Mouse (Mus musculus) hindbrain, embryonic 11.5 days (tissue): Measurements from ENCODE around the gene 3110082I17Rik. TPM values are rescaled to one million over a fixed set of nuclear protein-coding genes. Genes with fewer than 3 reads are reported as not detected.

Experiments used
- ATAC-seq: fragments of 200-750 bp; cut with Nextera tagmentation; 2 replicates; pipeline ENCODE4 v1.8.0; 2017; ENCODE audit warnings: mild to moderate bottlenecking, moderate TSS enrichment, moderate library complexity; ENCODE audit not compliant: low FRiP score
- DNase-seq: peaks from one replicate; pipeline ENCODE4 v3.0.0-alpha.2; 2015; ENCODE audit warnings: low spot score
- H3K27ac ChIP-seq: fragments of 300-500 bp; sonication (generic); 2 replicates; pipeline ENCODE4 v1.5.1; 2014; ENCODE audit warnings: mild to moderate bottlenecking, low read depth, low read length
- H3K27me3 ChIP-seq: fragments of 300-500 bp; sonication (generic); 2 replicates; pipeline ENCODE4 v1.6.1; 2014; ENCODE audit warnings: mild to moderate bottlenecking, low read length, moderate library complexity, mixed read lengths; ENCODE audit not compliant: control insufficient read depth, insufficient read depth
- H3K36me3 ChIP-seq: fragments of 300-500 bp; sonication (generic); 2 replicates; pipeline ENCODE4 v1.6.1; 2014; ENCODE audit warnings: mild to moderate bottlenecking, low read length, moderate library complexity, mixed read lengths; ENCODE audit not compliant: control insufficient read depth, insufficient read depth
- H3K4me1 ChIP-seq: fragments of 300-500 bp; sonication (generic); replicated peaks from 2 replicates; pipeline ENCODE4 v1.6.1; 2014; ENCODE audit warnings: low read length, mixed read lengths; ENCODE audit not compliant: control insufficient read depth, insufficient read depth
- H3K4me2 ChIP-seq: fragments of 300-500 bp; sonication (generic); replicated peaks from 2 replicates; pipeline ENCODE4 v1.6.1; 2014; ENCODE audit warnings: mild to moderate bottlenecking, low read depth, low read length
- H3K4me3 ChIP-seq: fragments of 300-500 bp; sonication (generic); 2 replicates; pipeline ENCODE4 v1.5.1; 2014; ENCODE audit warnings: low read depth, low read length
- H3K9ac ChIP-seq: fragments of 300-500 bp; sonication (generic); 2 replicates; pipeline ENCODE4 v1.6.1; 2014; ENCODE audit warnings: low read depth, low read length
- H3K9me3 ChIP-seq: fragments of 300-500 bp; sonication (generic); 2 replicates; pipeline ENCODE4 v1.6.1; 2016; ENCODE audit warnings: low read length; ENCODE audit not compliant: control insufficient read depth
- WGBS: fragments of 180-500 bp; shearing (Covaris S2); extraction: QIAGEN DNeasy Blood & Tissue Kit; methylation state at CpG from one replicate; pipeline ENCODE4 v1.1.7; 2014; 5-methylcytosine and 5-hydroxymethylcytosine counted together
- polyA plus RNA-seq: library from polyadenylated mRNA; unstranded; fragments of >200 nt; fragmentation: Nextera tagmentation; extraction: Ambion mirVana; gene quantifications from 2 replicates; pipeline ENCODE4 v1.2.1, GENCODE M21; 2014

The 3110082I17Rik gene
- polyA plus RNA-seq, 1 experiment from 2014 or later, result 29.2 TPM

DNA sequence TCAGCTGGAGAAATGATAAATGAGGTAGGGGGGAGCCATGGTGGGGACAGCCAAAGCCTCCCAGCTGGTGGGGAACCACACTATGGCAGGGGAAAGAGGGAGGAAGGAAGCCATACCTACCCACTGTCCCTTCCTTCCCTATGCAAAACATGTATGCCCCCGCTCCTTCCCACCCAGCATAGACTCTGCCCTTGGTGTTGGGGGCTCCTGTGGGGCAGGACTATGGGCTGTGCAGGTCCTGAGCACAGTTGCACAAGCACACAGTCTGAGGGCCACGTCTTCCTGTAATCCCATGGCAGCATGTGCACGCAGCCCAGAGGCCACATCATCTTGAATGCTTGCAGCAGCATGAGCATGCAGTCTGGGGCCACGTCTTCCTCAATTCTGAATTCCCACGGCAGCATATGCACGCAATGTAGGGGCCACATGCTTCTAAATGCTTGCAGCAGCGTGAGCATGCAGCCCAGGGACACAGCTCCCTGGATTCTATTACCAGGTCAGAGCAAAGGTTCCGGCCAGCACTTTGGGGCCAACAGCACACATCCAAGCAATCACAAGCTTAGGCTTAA, 56.6 kb downstream of the 3110082I17Rik start:
- WGBS, result 92% methylated on average over 8 of the region's 8 CpGs
- no peak overlapping the region for H3K27ac ChIP-seq

DNA sequence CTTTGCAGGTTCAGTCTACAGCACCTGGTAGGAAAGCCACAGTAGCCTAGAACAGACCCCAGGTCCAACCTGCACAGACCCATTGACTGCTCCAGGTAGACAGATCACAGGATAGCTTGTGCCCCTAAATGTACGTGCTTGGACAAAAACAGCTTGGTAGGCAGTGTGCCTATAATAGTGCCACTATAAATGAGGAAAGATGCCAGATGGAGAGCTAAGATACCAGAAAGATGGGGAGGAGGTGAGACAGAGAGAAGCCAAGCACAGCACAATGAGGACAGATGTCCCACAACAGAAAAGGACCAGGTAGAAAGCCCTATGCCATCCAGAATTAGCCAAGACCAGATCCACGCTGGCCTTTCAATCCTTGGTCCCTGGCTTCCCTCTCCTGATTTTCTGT, 58.2 kb downstream of the 3110082I17Rik start:
- no peak overlapping the region for H3K9ac ChIP-seq
- H3K4me3 ChIP-seq, result no peak overlapping the region
- H3K4me1 ChIP-seq, result no peaks in the 10 kb centered on the region
- no peak overlapping the region for H3K27ac ChIP-seq
- DNase-seq (no peak), ATAC-seq (no peak)
- no peaks in the 10 kb centered on the region for H3K27me3 ChIP-seq
- H3K9me3 ChIP-seq, result no peaks in the 10 kb centered on the region
- WGBS, result 93% methylated on average over 2 of the region's 2 CpGs
- no peaks in the 10 kb centered on the region for H3K36me3 ChIP-seq
- H3K4me2 ChIP-seq, result no peak overlapping the region

More for the DNA sequence above, 56.6 kb downstream of the 3110082I17Rik start:
- Histone ChIP-seq H3K9me3 (no peaks in the 10 kb centered on the region), H3K4me2 (no peak overlapping the region), H3K27me3 (no peaks in the 10 kb centered on the region), H3K4me1 (no peaks in the 10 kb centered on the region), H3K36me3 (no peaks in the 10 kb centered on the region), H3K9ac (no peak overlapping the region), H3K4me3 (no peak overlapping the region)
- DNase-seq (no peak), ATAC-seq (no peak)

DNA sequence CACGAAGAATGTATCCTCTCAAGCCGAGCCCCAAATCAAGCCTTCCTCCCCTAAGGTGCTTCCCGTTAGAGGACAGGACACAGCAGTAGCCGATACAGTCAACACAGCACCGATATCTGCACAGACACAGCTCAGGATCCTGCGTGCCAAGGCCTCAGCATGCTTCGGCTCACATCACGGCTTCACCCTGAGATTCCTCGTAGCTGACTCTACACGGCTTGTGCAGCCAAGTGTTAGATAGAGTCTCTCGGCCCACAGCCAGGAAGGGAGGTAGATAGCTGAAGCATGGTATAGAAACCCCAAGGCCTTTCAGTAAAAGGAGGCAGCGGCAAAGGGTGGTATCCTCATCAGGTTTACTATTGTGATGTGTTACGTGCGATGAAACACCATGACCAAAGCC, 60.3 kb downstream of the 3110082I17Rik start:
- ATAC-seq, result no peak

DNA sequence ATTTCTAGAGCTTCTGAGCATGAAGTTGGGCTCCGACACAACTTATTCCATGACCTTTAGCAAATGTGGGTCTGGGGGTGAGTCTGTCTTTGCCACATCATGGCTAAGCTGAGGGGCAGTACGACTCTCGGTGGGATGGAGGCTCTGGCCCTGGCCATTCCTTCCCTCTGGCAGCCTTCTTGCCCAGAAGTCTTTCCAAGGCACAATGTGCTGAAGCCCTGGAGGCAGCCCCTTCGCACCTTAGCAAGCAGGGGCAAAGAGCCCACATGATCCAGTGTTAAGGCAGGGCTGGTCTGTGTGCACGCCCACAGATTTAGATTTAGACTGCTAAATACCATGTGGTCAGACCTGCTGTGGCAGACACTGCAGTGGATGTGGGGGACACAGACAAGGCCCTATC, 61.5 kb downstream of the 3110082I17Rik start:
- Histone ChIP-seq H3K36me3 (no peaks in the 10 kb centered on the region), H3K27me3 (no peaks in the 10 kb centered on the region), H3K9ac (no peak overlapping the region), H3K27ac (no peak overlapping the region), H3K9me3 (no peaks in the 10 kb centered on the region), H3K4me3 (no peak overlapping the region), H3K4me1 (no peaks in the 10 kb centered on the region), H3K4me2 (no peak overlapping the region)
- no peak for ATAC-seq
- DNase-seq, result no peak
- 79% methylated on average over 5 of the region's 5 CpGs for WGBS

More for the DNA sequence above, 60.3 kb downstream of the 3110082I17Rik start:
- H3K9ac ChIP-seq, result no peak overlapping the region
- no peaks in the 10 kb centered on the region for H3K36me3 ChIP-seq
- no peak overlapping the region for H3K27ac ChIP-seq
- no peaks in the 10 kb centered on the region for H3K9me3 ChIP-seq
- H3K4me1 ChIP-seq, result no peaks in the 10 kb centered on the region
- H3K4me3 ChIP-seq, result no peak overlapping the region
- H3K27me3 ChIP-seq, result no peaks in the 10 kb centered on the region
- DNase-seq, result no peak
- H3K4me2 ChIP-seq, result no peak overlapping the region
- WGBS, result 95% methylated on average over 14 of the region's 14 CpGs

DNA sequence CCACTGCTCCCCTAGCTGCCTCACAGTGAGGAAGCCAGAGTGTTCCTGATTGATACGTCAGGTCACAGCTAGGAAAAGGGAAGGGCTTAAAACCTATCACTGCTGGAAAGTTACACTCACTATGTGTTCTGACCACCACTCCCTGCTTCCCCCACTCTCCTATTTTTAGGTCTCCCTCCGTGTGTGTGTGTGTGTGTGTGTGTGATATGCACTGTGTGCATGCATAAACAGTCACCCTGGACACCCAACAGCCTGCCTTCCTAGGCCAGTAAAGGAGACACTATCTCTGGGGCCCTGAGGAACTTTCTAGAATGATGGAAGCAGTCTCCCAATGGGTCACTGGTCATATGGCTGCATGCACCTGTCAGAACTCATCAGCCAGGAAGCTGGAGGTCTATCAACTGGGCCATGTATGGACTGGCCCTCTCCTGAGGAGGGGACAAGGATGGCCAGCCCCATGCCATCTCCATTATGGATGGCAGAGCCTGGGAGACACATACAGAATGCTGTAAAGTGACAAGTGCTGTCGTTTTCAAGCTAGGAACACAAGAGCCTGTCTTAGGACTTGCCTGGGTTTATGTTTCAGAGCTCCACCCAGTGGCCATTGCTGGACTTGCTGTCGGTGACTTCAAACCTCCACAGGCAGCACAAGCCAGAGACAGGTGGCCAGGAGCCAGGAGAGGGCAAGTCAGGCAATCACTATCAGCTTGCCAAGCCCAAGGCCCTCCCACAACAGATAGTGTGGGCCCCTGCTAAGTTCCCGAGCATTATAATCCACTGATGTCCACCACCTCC, 62.2 kb downstream of the 3110082I17Rik start:
- no peaks in the 10 kb centered on the region for H3K36me3 ChIP-seq
- H3K9me3 ChIP-seq, result no peaks in the 10 kb centered on the region
- WGBS, result 42% methylated on average over 5 of the region's 5 CpGs
- H3K9ac ChIP-seq, result no peak overlapping the region
- DNase-seq (peak; percentile 84), ATAC-seq (0 out of 2 replicates have a peak, but pooled peaks have one; percentile 47)
- no peaks in the 10 kb centered on the region for H3K27me3 ChIP-seq
- H3K4me1 ChIP-seq, result no peaks in the 10 kb centered on the region
- H3K27ac ChIP-seq, result no peak overlapping the region
- no peak overlapping the region for H3K4me3 ChIP-seq
- no peak overlapping the region for H3K4me2 ChIP-seq

DNA sequence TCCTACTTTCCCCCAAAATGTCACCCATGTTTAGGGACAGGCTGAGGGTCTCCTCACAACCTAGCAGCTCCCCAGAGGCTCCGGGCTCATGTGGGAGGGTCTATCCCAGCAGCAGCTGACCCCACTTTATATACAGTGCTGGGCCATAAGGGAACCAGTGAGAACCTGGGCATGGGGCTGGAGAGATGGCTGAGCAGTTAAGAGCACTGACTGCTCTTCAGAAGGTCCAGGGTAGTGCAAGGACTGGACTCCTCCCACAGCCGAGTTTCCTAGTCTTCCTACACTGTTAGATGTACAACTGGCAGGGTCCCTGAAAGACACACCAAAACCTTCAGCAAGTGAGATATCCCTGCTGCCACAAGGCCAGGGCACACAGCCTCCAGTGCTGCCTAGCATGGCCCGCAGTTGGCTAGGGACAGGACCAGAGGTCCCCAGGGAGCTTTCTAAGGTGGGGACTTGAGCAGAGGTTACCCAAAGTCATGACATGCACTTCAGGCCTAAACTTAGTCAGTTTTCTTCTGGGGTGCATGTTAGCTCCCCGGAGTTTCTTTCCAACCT, 62.9 kb downstream of the 3110082I17Rik start:
- Histone ChIP-seq H3K36me3 (no peaks in the 10 kb centered on the region), H3K9me3 (no peaks in the 10 kb centered on the region), H3K4me1 (no peaks in the 10 kb centered on the region), H3K27me3 (no peaks in the 10 kb centered on the region; the same call in 1 of the 2 replicates), H3K9ac (no peak overlapping the region), H3K4me2 (no peak overlapping the region), H3K27ac (no peak overlapping the region), H3K4me3 (no peak overlapping the region)
- 95% methylated on average over 4 of the region's 4 CpGs for WGBS
- no peak for DNase-seq
- ATAC-seq, result no peak

DNA sequence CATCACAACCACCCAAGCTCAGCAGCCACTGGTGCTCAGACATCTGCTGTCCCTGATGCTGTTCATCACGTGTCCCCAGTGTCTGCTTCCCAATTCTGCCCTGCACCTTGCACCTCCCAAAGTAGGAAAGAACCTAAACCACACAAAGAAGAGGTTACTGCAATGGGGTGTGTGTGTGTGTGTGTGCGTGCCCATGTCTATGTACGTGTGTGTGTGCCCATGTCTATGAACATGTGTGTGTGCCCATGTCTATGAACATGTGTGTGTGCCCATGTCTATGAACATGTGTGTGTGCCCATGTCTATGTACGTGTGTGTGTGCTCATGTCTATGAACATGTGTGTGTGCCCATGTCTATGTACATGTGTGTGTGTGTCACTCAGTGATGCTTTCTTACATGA, 64.8 kb downstream of the 3110082I17Rik start:
- Histone ChIP-seq H3K9me3 (no peaks in the 10 kb centered on the region), H3K27ac (no peak overlapping the region), H3K4me3 (no peak overlapping the region), H3K27me3 (no peaks in the 10 kb centered on the region; the same call in 1 of the 2 replicates), H3K36me3 (no peaks in the 10 kb centered on the region), H3K4me1 (no peaks in the 10 kb centered on the region), H3K4me2 (no peak overlapping the region), H3K9ac (no peak overlapping the region)
- no peak for ATAC-seq
- DNase-seq, result no peak
- 91% methylated on average over 4 of the region's 4 CpGs for WGBS

DNA sequence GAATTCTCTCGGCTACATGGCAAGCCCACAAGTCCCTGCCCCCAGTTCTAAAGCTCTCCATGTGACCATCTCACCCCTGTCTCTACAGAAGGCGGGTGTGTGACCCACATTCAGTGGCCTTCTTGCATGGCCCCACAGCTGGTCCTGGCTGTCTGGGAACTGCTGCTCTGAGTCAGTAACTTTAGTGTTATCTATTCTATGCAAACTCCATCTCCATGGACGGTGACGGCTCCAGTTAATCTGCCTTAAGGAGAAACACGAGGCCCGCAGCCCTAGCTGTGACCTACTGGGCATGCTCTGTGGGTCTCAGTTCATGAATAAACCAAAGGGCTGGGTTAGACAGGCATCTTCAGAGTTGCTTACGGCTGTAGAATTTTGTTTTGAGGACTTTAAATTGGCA, 65.9 kb downstream of the 3110082I17Rik start:
- no peak overlapping the region for H3K4me2 ChIP-seq
- no peaks in the 10 kb centered on the region for H3K9me3 ChIP-seq
- 81% methylated on average over 7 of the region's 7 CpGs for WGBS
- no peak overlapping the region for H3K9ac ChIP-seq
- ATAC-seq, result no peak
- no peak overlapping the region for H3K27ac ChIP-seq
- DNase-seq, result no peak
- no peaks in the 10 kb centered on the region; the same call in 1 of the 2 replicates for H3K27me3 ChIP-seq
- no peak overlapping the region for H3K4me3 ChIP-seq
- H3K36me3 ChIP-seq, result no peaks in the 10 kb centered on the region
- 0 out of 2 replicates have a peak, but pooled peaks cover 2% of the 10 kb centered on the region for H3K4me1 ChIP-seq
